11 mouse cellular contexts compared by ENCODE assay signal in genomic region chr4:109122830-109123555, GRCm38 (mm10).
DNase-seq lines count a peak whose midpoint lies in the region; TF ChIP-seq lines count a peak whose summit lies in the region.
"Had no signal": no experiment of that assay in that cellular context is flagged by ENCODE, and none has a peak within 500 bp of the region (broad histone marks: within the 10 kb centered on the region; RNA-seq: fewer than 3 reads in every experiment).

No protein-coding gene starts in this region.

- H3K27ac ChIP-seq in kidney, adult 2 months (ENCODE audit: insufficient read depth, low read depth, low read length): peak overlapping the region; percentile 58
- H3K27ac ChIP-seq: liver, embryonic 15.5 days had no signal

- DNase-seq in kidney, adult 2 months: peak; percentile 45
- DNase-seq in kidney, postnatal 4 days: no peak
- peak; percentile 44 for DNase-seq in 416B (ENCODE audit: low read depth)
- peak; percentile 51 for DNase-seq in CD4-positive helper T cell, adult 2 months (ENCODE audit: low read depth, low spot score)
- peak; percentile 34 for DNase-seq in gonadal fat pad, adult 2 months (ENCODE audit: low read depth)
- no peak for DNase-seq in adrenal gland, postnatal 14 days
- DNase-seq in Muller cell, postnatal 12 days (ENCODE audit: inconsistent ontology term): no peak
- DNase-seq: adrenal gland, postnatal 25 days; gastrocnemius, postnatal 36 days; heart, postnatal 10 days had no signal

- H3K4me3 ChIP-seq in kidney, adult 2 months (ENCODE audit: insufficient read depth, low read depth, low read length): no peak overlapping the region
- H3K4me3 ChIP-seq: liver, embryonic 15.5 days had no signal

- 35% methylated on average over 4 of the region's 4 CpGs for WGBS in kidney, adult 2 months

- H3K27me3 ChIP-seq in kidney, adult 2 months (replicated peaks; ENCODE audit: control insufficient read depth, insufficient read depth, low read length): no peaks in the 10 kb centered on the region
- H3K27me3 ChIP-seq: liver, embryonic 15.5 days had no signal

- TF ChIP-seq POLR2A in kidney, adult 2 months (IDR thresholded peaks at IDR 0.05; ENCODE audit: low read depth, low read length): no peak

- H3K4me1 ChIP-seq in kidney, adult 2 months (ENCODE audit: control insufficient read depth, insufficient read depth, low read length): peaks cover 16% of the 10 kb centered on the region

- no peaks in the 10 kb centered on the region; the same call in 1 of the 2 replicates for H3K36me3 ChIP-seq in kidney, adult 2 months (ENCODE audit: control insufficient read depth, insufficient read depth, low read length)
- H3K36me3 ChIP-seq: liver, embryonic 15.5 days had no signal

- no peak for TF ChIP-seq CTCF in kidney, adult 2 months (conservative IDR thresholded peaks at IDR 0.05; ENCODE audit: insufficient read depth, insufficient read length, low read depth, low read length)

Comparison
In these comparisons a context has a peak if more than half of its experiments do, and no peak if none do; other contexts are left out.
1. DNase-seq: peak in kidney, adult 2 months (single experiment), 416B (single experiment), CD4-positive helper T cell, adult 2 months (single experiment) and gonadal fat pad, adult 2 months (single experiment); none in kidney, postnatal 4 days (0 of 2), adrenal gland, postnatal 14 days (single experiment) and Muller cell, postnatal 12 days (single experiment).